Mouse (Mus musculus): Measurements from ENCODE around the gene Gimap5. TPM values are rescaled to one million over a fixed set of nuclear protein-coding genes. Genes with fewer than 3 reads are reported as not detected.

Gimap5 gene
- total RNA-seq (2014; fragmentation: Nextera tagmentation) (not detected in 2 replicates), total RNA-seq (2017) (0.05 and 0.12 TPM in 2 replicates), polyA plus RNA-seq (2012) (not detected in 2 replicates)

- no peak for ATAC-seq (ENCODE audit: extremely low read depth, insufficient number of reproducible peaks, low FRiP score, poor library complexity, severe bottlenecking)
- no peak within 1 kb of the TSS for H3K4me3 ChIP-seq (ENCODE audit: low read depth, low read length)
- H3K36me3 ChIP-seq (replicated peaks): no peaks in the 10 kb centered on the region
- H3K27me3 ChIP-seq (ENCODE audit: insufficient read depth, low read length): peaks cover 11% of the 10 kb centered on the region; the same call in 1 of the 2 replicates
- DNase-seq (ENCODE audit: low spot score): no peak
- no peak for TF ChIP-seq CTCF (IDR thresholded peaks at IDR 0.05; ENCODE audit: low read depth, low read length)
- no peak for TF ChIP-seq GATA2 (IDR thresholded peaks at IDR 0.05; ENCODE audit: borderline replicate concordance, low read depth, low read length)
- TF ChIP-seq TAL1 (conservative IDR thresholded peaks at IDR 0.05; ENCODE audit: low read depth, low read length): no peak
- TF ChIP-seq POLR2AphosphoS5 (IDR thresholded peaks at IDR 0.05; ENCODE audit: insufficient replicate concordance, low read depth, low read length): no peak
- TF ChIP-seq GATA1 (IDR thresholded peaks at IDR 0.05; ENCODE audit: borderline replicate concordance, low read length): no peak
- no peaks in the 10 kb centered on the region for H3K9me3 ChIP-seq (replicated peaks)
- H3K4me1 ChIP-seq (ENCODE audit: insufficient read depth, low read depth, low read length): no peaks in the 10 kb centered on the region
Measured at GRCm38 (mm10) chr6:48745959-48746889, at the start of gene Gimap5. Gene Gimap5, plus strand, starts transcription at chr6:48746197.

- no peak for DNase-seq (ENCODE audit: low spot score)
Measured at GRCm38 (mm10) chr6:48696830-48697554, 49.0 kb upstream of the Gimap5 start.

GRCm38 (mm10) chr6:48697555-48697930, 48.5 kb upstream of the Gimap5 start:
- TF ChIP-seq POLR2AphosphoS5 (IDR thresholded peaks at IDR 0.05; ENCODE audit: insufficient replicate concordance, low read depth, low read length) (no peak), CTCF (IDR thresholded peaks at IDR 0.05; ENCODE audit: low read depth, low read length) (no peak), GATA2 (IDR thresholded peaks at IDR 0.05; ENCODE audit: borderline replicate concordance, low read depth, low read length) (no peak), GATA1 (IDR thresholded peaks at IDR 0.05; ENCODE audit: borderline replicate concordance, low read length) (no peak), TAL1 (conservative IDR thresholded peaks at IDR 0.05; ENCODE audit: low read depth, low read length) (no peak)
- ATAC-seq (ENCODE audit: extremely low read depth, insufficient number of reproducible peaks, low FRiP score, poor library complexity, severe bottlenecking) (no peak), DNase-seq (ENCODE audit: low spot score) (no peak)
- H3K27me3 ChIP-seq (ENCODE audit: insufficient read depth, low read length): peaks cover 13% of the 10 kb centered on the region
- no peak overlapping the region for H3K4me3 ChIP-seq (ENCODE audit: low read depth, low read length)
- H3K36me3 ChIP-seq (replicated peaks): no peaks in the 10 kb centered on the region
- no peaks in the 10 kb centered on the region for H3K9me3 ChIP-seq (replicated peaks)
- no peaks in the 10 kb centered on the region for H3K4me1 ChIP-seq (ENCODE audit: insufficient read depth, low read depth, low read length)

More at GRCm38 (mm10) chr6:48696830-48697554, 49.0 kb upstream of the Gimap5 start:
- Histone ChIP-seq H3K27me3 (ENCODE audit: insufficient read depth, low read length) (peaks cover 13% of the 10 kb centered on the region), H3K4me3 (ENCODE audit: low read depth, low read length) (no peak overlapping the region), H3K36me3 (replicated peaks) (no peaks in the 10 kb centered on the region), H3K9me3 (replicated peaks) (no peaks in the 10 kb centered on the region), H3K4me1 (ENCODE audit: insufficient read depth, low read depth, low read length) (no peaks in the 10 kb centered on the region)
- no peak for ATAC-seq (ENCODE audit: extremely low read depth, insufficient number of reproducible peaks, low FRiP score, poor library complexity, severe bottlenecking)
- TF ChIP-seq TAL1 (conservative IDR thresholded peaks at IDR 0.05; ENCODE audit: low read depth, low read length) (no peak), GATA2 (IDR thresholded peaks at IDR 0.05; ENCODE audit: borderline replicate concordance, low read depth, low read length) (no peak), CTCF (IDR thresholded peaks at IDR 0.05; ENCODE audit: low read depth, low read length) (no peak), POLR2AphosphoS5 (IDR thresholded peaks at IDR 0.05; ENCODE audit: insufficient replicate concordance, low read depth, low read length) (no peak), GATA1 (IDR thresholded peaks at IDR 0.05; ENCODE audit: borderline replicate concordance, low read length) (no peak)

GRCm38 (mm10) chr6:48698066-48698856, 47.7 kb upstream of the Gimap5 start:
- Histone ChIP-seq H3K27me3 (ENCODE audit: insufficient read depth, low read length) (peaks cover 13% of the 10 kb centered on the region), H3K4me1 (ENCODE audit: insufficient read depth, low read depth, low read length) (no peaks in the 10 kb centered on the region), H3K4me3 (ENCODE audit: low read depth, low read length) (no peak overlapping the region), H3K36me3 (replicated peaks) (no peaks in the 10 kb centered on the region), H3K9me3 (replicated peaks) (no peaks in the 10 kb centered on the region)
- ATAC-seq (ENCODE audit: extremely low read depth, insufficient number of reproducible peaks, low FRiP score, poor library complexity, severe bottlenecking): no peak
- no peak for DNase-seq (ENCODE audit: low spot score)
- no peak for TF ChIP-seq POLR2AphosphoS5 (IDR thresholded peaks at IDR 0.05; ENCODE audit: insufficient replicate concordance, low read depth, low read length)
- TF ChIP-seq GATA1 (IDR thresholded peaks at IDR 0.05; ENCODE audit: borderline replicate concordance, low read length): no peak
- TF ChIP-seq TAL1 (conservative IDR thresholded peaks at IDR 0.05; ENCODE audit: low read depth, low read length): no peak
- TF ChIP-seq GATA2 (IDR thresholded peaks at IDR 0.05; ENCODE audit: borderline replicate concordance, low read depth, low read length): no peak
- no peak for TF ChIP-seq CTCF (IDR thresholded peaks at IDR 0.05; ENCODE audit: low read depth, low read length)

GRCm38 (mm10) chr6:48698888-48699287, 47.1 kb upstream of the Gimap5 start:
- H3K4me3 ChIP-seq (ENCODE audit: low read depth, low read length): no peak overlapping the region
- H3K4me1 ChIP-seq (ENCODE audit: insufficient read depth, low read depth, low read length): no peaks in the 10 kb centered on the region
- TF ChIP-seq POLR2AphosphoS5 (IDR thresholded peaks at IDR 0.05; ENCODE audit: insufficient replicate concordance, low read depth, low read length): no peak
- no peak for TF ChIP-seq TAL1 (conservative IDR thresholded peaks at IDR 0.05; ENCODE audit: low read depth, low read length)
- no peak for TF ChIP-seq GATA2 (IDR thresholded peaks at IDR 0.05; ENCODE audit: borderline replicate concordance, low read depth, low read length)
- TF ChIP-seq CTCF (IDR thresholded peaks at IDR 0.05; ENCODE audit: low read depth, low read length): no peak
- no peak for TF ChIP-seq GATA1 (IDR thresholded peaks at IDR 0.05; ENCODE audit: borderline replicate concordance, low read length)
- H3K9me3 ChIP-seq (replicated peaks): no peaks in the 10 kb centered on the region
- peaks cover 13% of the 10 kb centered on the region for H3K27me3 ChIP-seq (ENCODE audit: insufficient read depth, low read length)
- no peaks in the 10 kb centered on the region for H3K36me3 ChIP-seq (replicated peaks)
- DNase-seq (ENCODE audit: low spot score): no peak
- no peak for ATAC-seq (ENCODE audit: extremely low read depth, insufficient number of reproducible peaks, low FRiP score, poor library complexity, severe bottlenecking)

Data from G1E (cell line).